Mouse (Mus musculus): Measurements from ENCODE around the gene Ifitm10.
"Not testable (repeated sequence)": the region's sequence is repeated elsewhere in the genome, so short reads cannot be mapped to it uniquely, and the experiment has no call there.

GRCm38 (mm10) chr7:142297018-142297417 is 76.5 kb downstream of the Ifitm10 start, which contains the start of gene Krtap5-1:
- TF ChIP-seq TBP (conservative IDR thresholded peaks at IDR 0.05; ENCODE audit: low read depth, low read length); SIN3A (IDR thresholded peaks at IDR 0.05; ENCODE audit: low read length); CTCF (conservative IDR thresholded peaks at IDR 0.05 in 1 of 2, IDR thresholded peaks at IDR 0.05 in 1 of 2; ENCODE audit: low read depth in 2 of 2, low read length in 2 of 2): not testable (repeated sequence)
